Mouse (Mus musculus) midbrain, embryonic 12.5 days (tissue): ENCODE data around the gene Lif. TPM values are rescaled to one million over a fixed set of nuclear protein-coding genes. Genes with fewer than 3 reads are reported as not detected.

Experiments used
- ATAC-seq: fragments of 200-750 bp; cut with Nextera tagmentation; 2 replicates; pipeline ENCODE4 v1.8.0; 2017; ENCODE audit warnings: low read depth, moderate TSS enrichment, moderate library complexity; ENCODE audit not compliant: low FRiP score
- H3K27ac ChIP-seq: fragments of 300-500 bp; sonication (generic); replicated peaks from 2 replicates; pipeline ENCODE4 v1.5.1; 2016; ENCODE audit warnings: mild to moderate bottlenecking
- H3K27me3 ChIP-seq: fragments of 300-500 bp; sonication (generic); 2 replicates; pipeline ENCODE4 v1.6.1; 2016; ENCODE audit warnings: mild to moderate bottlenecking
- H3K36me3 ChIP-seq: fragments of 300-500 bp; sonication (generic); 2 replicates; pipeline ENCODE4 v1.6.1; 2016
- H3K4me1 ChIP-seq: fragments of 300-500 bp; sonication (generic); 2 replicates; pipeline ENCODE4 v1.6.1; 2016
- H3K4me2 ChIP-seq: fragments of 300-500 bp; sonication (generic); replicated peaks from 2 replicates; pipeline ENCODE4 v1.6.1; 2016; ENCODE audit warnings: mild to moderate bottlenecking, moderate library complexity
- H3K4me3 ChIP-seq: fragments of 300-500 bp; sonication (generic); 2 replicates; pipeline ENCODE4 v1.5.1; 2016; ENCODE audit warnings: mild to moderate bottlenecking
- H3K9ac ChIP-seq: fragments of 300-500 bp; sonication (generic); replicated peaks from 2 replicates; pipeline ENCODE4 v1.6.1; 2016; ENCODE audit warnings: mild to moderate bottlenecking, moderate library complexity
- H3K9me3 ChIP-seq: fragments of 300-500 bp; sonication (generic); 2 replicates; pipeline ENCODE4 v1.6.1; 2016; ENCODE audit warnings: mild to moderate bottlenecking
- WGBS: fragments of 180-500 bp; shearing (Covaris S2); methylation state at CpG from one replicate; pipeline ENCODE4 v1.1.7; 2016; 5-methylcytosine and 5-hydroxymethylcytosine counted together
- polyA plus RNA-seq: library from polyadenylated mRNA; unstranded; fragments of >200 nt; fragmentation: Nextera tagmentation; extraction: Ambion mirVana; gene quantifications from 2 replicates; pipeline ENCODE4 v1.2.1, GENCODE M21; 2016

The Lif gene
- polyA plus RNA-seq, 1 experiment from 2014 or later: not detected

DNA sequence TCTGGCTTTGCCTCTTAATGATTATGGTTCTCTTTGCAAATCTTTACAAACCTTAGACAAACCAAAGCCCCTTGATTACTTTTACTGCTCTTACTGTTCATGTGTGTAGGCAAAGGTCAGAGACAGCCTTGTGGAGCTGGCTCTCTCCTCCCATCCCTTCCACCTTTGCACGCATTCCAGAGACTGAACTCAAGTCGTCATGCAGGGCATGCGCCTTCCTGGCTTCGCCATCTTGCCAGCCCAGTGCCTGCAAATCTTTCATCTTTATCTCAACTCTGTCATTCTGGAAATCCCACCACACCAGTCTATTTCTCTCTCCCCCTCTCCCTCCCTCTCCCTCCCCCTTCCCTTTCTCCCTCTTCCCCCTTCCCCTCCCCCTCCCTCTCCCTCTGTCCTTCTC, 63.5 kb downstream of the Lif start:
- H3K9ac ChIP-seq: no peak overlapping the region
- WGBS: 58% methylated on average over 4 of the region's 4 CpGs
- no peak overlapping the region for H3K4me2 ChIP-seq
- H3K4me1 ChIP-seq: no peaks in the 10 kb centered on the region
- H3K36me3 ChIP-seq: no peaks in the 10 kb centered on the region
- ATAC-seq: no peak
- H3K4me3 ChIP-seq: no peak overlapping the region
- H3K9me3 ChIP-seq: no peaks in the 10 kb centered on the region
- H3K27me3 ChIP-seq: peaks cover 3% of the 10 kb centered on the region
- H3K27ac ChIP-seq: no peak overlapping the region

Other genes with a start within 250 kb of the Lif start
- gene Sec14l4, start 226.1 kb upstream of the Lif start, polyA plus RNA-seq: not detected in 2 replicates
- gene Sec14l3, start 192.7 kb upstream of the Lif start, polyA plus RNA-seq: not detected in 2 replicates
- 5.3 and 5.9 TPM in 2 replicates for gene Mtfp1, start 162.1 kb upstream of the Lif start, polyA plus RNA-seq
- 3.0 and 3.2 TPM in 2 replicates for gene Sec14l2, start 134.1 kb upstream of the Lif start, polyA plus RNA-seq
- 36.8 and 37.5 TPM in 2 replicates for gene Rnf215, start 122.4 kb upstream of the Lif start, polyA plus RNA-seq
- 8.1 and 9.8 TPM in 2 replicates for gene Ccdc157, start 97.3 kb upstream of the Lif start, polyA plus RNA-seq
- gene Sf3a1, start 97.2 kb upstream of the Lif start, polyA plus RNA-seq: 83.3 and 85.2 TPM in 2 replicates
- 27.5 and 28.7 TPM in 2 replicates for gene Tbc1d10a, start 70.8 kb upstream of the Lif start, polyA plus RNA-seq
- gene Castor1, start 39.3 kb upstream of the Lif start, polyA plus RNA-seq: 2.1 and 2.9 TPM in 2 replicates
- not detected in 2 replicates for gene Osm, start 21.1 kb upstream of the Lif start, polyA plus RNA-seq
- not detected in 2 replicates for gene Hormad2, start 183.5 kb downstream of the Lif start, polyA plus RNA-seq